Mouse (Mus musculus): ENCODE measurements around the gene Pgap1.

GRCm38 (mm10) chr1:54557301-54558229, at the start of gene Pgap1:
- TF ChIP-seq POLR2A (IDR thresholded peaks at IDR 0.05; ENCODE audit: low read depth, low read length) (peak; percentile 45), CTCF (IDR thresholded peaks at IDR 0.05; ENCODE audit: extremely low read depth, insufficient read depth, insufficient read length, insufficient replicate concordance) (no peak)

All from spleen, adult 2 months (tissue).